Mouse (Mus musculus) neural tube, embryonic 10.5 days (tissue): Measurements from ENCODE around the gene Tubb2b.

Source experiments
- DNase-seq: peaks from one replicate; pipeline ENCODE4 v3.0.0-alpha.2; 2017; ENCODE audit warnings: low spot score; ENCODE audit errors: extremely low spot score

Gene Tubb2b

DNA sequence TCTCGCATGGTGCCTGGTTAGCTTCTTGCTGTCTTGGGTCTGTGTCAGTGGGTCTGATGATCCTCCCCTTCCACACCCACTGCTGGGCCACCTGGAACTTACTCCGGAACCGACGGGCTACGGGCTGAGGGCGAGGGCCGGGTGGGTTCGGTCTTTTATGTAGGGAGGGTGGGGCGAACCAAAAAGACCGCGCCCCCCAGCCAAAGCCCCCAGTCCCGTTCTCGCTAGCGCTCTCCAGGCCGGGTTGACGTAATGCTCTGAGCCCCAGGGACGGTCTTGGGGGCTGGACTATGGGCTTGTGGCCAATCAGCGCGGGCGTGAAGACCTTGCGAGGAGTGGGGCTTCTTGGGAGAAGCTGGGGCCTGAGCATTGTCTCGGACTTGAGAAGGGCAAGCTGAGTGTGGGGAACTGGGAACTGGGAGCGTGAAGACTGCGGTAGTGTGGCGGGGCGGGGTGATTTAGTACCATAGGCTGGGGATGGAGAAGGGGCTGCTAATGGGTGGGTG, at the start of gene Tubb2b:
Gene Tubb2b, minus strand, starts transcription at position 241 of the 506 bp plus-strand sequence.
- peak; percentile 91 for DNase-seq

DNA sequence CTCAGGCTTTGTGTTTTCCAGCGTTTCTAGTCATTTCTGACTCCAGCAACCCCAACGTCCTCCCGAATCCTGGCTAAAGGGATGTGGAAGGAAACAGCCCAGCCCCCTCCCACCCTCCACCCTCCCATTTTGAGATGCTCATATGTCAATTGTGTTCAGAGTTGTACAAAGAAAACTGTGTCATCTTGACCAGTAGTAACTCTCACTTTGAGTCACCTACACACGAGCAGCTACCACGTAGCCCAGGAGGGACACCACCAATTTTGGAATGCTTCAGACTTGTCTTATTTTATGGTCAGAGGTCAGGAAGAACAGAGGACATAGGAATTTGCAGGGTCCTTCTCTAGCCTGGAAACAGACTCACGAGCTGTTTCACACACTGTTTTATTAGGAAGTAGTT, 43.8 kb upstream of the Tubb2b start:
- no peak for DNase-seq

DNA sequence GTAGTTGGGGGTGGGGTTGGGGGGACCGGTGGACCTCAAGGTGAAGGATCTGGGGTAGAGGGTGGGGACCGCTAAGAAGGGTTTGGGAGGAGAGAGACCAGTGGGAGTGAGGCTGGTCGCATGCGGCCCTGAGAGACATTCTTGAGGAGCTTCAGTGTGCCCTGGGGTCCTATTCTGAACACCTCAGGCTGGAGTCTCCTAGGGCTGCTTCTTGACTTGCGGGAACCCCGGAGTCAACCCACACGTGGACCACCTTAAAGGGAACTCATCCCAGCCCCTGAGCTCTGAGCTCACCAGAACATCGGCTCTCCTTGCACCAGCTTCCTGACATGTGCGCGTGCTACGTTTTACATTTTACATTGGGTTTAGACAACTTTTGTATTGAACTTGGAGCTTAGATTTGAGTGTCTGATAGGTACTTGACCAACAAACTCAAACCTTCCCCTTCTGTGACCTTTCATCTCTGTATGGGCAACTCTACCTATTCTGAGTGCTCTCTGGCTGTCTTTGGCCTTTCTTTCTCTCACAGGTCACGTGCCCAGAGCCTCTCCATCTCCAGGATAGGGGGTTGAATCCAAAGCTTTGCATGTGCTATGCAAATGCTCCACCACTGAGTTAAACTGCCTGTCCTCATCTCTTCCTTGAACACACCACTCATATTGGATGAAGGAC, 33.2 kb upstream of the Tubb2b start:
- DNase-seq, result no peak

DNA sequence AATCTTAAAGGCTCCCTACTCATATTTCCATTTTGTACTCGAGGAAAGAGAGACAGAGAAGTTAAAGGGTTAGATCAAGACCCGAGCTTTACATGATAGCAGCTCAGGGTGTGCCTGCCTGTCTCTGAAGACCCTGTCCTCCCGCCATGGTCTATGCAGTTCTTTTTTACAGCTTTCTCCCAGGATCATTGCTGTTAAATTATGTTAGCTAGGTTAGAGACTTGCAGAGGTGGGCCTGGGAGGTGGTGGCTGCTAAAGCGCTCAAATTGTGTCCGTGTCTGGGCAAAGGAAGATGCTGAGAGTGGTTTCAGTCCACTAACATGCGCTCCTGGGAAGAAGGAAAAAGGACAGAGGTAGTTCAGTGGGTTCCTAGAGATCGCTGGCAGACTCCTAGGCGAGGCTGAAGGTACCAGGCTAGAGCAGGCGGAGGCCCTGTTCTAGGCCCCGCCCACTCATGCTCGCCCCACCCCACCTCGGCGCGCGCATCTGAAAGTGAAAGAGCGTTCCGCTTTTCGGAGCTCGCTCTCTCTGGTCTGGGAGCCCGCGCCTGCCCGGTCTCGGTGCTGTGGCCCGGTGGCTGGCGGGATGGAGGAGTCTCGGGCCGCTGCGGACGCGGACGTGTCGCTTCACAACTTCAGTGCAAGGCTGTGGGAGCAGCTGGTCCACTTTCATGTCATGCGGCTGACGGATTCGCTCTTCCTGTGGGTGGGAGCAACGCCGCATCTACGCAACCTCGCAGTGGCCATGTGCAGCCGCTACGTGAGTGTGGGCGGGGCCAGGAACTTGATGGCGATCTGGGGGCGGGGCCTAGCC, 32.4 kb upstream of the Tubb2b start, which contains the start of gene Psmg4:
Gene Psmg4, plus strand, starts transcription at position 474 of the 813 bp plus-strand sequence.
- DNase-seq, result peak; percentile 94

DNA sequence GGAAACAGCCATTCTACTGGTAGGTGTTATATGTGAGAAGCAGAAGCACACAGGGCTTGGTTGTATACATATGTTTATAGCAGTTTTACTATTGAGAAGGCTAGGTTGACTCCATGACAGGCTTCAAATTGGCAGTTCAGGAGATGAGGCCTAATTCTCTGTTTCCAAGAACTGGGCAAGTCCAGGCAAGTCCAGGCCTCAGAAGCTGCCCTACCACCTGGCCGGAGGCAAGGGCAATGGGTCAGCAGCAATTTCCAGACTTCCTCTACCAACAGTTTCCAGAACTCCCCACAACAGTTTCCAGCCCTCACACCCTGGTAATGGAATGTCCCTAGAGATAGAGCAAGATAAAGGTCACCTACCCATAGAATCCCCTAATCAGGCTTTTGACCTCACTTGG, 29.7 kb upstream of the Tubb2b start:
- DNase-seq, result no peak

DNA sequence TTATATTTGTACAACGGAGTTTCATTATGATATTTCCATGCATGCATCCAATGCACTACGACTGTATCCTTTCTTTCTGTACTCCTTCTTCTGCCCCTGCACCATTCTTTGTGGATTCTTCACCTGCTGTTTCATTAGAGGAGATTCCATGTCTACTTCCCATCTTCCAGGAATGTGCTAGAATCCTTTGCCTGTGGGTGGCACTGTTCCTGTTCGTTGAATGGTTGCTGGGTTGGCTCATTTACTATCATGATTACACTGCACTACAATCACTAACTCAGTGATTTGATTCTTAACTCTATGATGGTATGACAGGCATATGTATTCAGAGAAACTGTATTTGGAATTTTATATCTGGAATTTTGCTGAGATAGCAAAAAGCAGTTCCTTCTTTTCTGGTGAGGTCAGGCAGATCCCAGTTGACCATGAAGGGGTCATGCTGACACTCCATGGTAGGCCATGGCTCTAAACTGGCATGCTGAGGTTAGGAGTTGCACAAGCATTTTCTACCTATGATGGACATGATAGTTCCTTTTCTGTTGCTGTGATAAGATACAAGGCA, 27.4 kb upstream of the Tubb2b start:
- DNase-seq, result no peak

DNA sequence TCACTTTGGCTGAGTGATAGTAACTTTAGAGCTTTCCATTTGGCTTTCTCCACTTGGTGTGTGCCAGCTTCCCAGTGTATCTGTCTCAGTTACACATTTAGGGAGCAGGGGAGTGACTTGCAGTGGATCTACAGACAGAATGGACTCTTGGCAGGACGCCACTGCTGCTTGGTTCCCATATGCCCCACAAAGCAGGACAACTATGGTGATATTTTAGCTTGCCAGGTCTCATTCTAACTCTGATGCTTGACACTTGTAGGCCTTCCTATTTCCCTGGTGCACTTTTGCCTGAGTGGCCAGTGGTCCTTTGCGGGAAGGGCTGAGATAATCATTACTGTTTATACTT, 26.5 kb upstream of the Tubb2b start:
- DNase-seq, result no peak

DNA sequence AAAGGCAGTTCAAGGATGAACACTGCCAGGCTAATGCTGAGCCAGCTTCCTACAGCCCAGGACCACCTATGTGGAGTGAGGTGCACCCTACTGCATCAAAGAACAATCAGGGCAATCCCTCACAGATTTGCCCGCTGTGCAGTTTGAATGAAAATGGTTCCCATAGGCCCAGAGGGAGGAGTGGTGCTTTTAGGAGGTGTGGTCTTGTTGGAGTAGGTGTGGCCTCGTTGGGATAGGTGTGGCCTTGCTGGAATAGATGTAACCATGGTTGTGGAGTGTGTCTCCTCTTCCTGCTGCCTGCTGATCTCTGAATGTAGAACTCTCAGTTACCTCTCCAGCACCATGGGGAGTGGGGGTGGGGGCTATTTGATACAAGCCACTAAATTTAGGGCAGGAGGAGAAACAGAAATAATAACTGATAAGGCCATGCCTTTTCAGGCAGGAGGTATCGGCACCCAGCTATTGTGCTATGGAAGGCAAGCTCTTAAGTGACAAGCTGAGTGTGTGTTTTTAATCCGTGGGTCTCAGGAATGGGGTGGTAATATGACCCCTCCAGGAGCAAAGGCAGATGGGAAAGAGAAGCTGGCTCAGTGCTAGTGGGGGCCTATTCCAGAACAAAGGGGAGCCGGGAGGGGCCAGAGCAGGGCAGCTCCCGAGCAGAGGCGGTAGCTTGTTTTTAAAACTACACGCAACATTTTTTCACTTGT, 26.0 kb upstream of the Tubb2b start:
- DNase-seq, result no peak

DNA sequence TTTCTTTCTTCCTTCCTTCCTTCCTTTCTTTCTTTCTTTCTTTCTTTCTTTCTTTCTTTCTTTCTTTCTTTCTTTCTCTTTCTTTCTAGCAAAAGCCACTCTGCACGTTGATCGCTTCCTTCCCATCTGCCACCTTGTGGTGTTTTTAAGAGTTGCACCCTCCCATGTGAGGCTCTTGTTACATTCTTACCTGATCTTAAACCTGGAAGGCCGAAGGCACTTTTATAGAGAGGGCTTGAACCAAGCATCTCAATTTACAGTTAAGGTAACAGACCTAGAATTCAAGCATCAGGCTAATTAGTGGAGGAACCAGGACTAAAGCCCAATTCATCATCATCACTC, 24.6 kb upstream of the Tubb2b start:
- DNase-seq, result peak; percentile 58

DNA sequence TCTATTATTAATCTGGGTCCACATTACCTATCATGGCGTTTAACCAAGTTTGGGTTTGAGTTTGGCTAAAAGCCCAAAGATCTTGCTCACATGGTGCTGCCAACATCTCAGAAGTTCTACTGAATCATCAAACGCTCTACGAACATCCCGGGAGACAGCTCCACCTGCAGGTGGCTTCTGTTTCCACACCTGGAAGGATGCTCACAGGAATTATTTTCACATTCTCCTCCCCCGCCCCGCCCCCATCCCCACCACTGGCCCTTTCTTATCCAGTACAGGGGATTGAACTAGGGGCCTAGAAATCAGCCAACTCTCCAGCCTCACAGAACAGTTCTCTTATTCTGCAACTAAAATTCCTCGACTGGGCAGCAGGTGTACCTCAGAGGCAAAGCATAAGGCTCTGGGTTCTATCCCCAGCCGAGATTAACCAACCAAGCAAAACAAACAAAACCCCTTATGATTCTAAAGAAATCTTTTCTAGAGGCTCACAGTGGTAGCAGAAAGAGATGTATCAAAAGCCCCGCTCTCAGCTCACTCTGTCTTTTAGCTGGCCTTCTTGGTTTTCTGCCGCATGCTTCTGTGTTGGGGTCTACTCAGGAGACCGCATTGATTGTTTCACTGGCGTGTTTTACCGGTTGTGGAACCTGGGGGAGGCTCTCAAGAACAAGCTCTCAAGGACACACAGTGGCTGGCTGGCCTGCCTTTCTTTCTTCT, 24.1 kb upstream of the Tubb2b start:
- DNase-seq, result peak; percentile 59

GRCm38 (mm10) chr13:34153254-34154011, 23.2 kb upstream of the Tubb2b start:
- DNase-seq, result no peak

- no peak for DNase-seq
Observed at GRCm38 (mm10) chr13:34152695-34153094, 22.4 kb upstream of the Tubb2b start.

DNA sequence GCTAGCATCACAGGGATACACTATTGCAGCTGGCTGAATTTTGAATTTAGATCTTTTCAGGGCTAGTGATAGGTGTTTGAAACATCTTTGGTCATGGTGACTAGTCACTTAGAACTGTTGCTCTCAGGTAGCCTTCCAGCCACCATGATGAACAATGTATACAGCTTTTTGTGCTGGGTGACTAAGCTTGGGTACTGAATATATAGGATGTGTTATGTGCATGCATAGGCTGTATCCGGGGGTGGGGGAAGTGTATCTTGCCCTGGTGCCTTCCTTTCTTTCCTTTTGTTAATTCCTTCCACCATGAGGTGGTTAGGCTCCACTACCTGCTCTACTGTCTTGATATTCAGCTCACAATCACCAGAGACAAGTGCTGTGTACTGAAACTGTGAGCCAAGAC, 21.2 kb upstream of the Tubb2b start:
- DNase-seq, result no peak

DNA sequence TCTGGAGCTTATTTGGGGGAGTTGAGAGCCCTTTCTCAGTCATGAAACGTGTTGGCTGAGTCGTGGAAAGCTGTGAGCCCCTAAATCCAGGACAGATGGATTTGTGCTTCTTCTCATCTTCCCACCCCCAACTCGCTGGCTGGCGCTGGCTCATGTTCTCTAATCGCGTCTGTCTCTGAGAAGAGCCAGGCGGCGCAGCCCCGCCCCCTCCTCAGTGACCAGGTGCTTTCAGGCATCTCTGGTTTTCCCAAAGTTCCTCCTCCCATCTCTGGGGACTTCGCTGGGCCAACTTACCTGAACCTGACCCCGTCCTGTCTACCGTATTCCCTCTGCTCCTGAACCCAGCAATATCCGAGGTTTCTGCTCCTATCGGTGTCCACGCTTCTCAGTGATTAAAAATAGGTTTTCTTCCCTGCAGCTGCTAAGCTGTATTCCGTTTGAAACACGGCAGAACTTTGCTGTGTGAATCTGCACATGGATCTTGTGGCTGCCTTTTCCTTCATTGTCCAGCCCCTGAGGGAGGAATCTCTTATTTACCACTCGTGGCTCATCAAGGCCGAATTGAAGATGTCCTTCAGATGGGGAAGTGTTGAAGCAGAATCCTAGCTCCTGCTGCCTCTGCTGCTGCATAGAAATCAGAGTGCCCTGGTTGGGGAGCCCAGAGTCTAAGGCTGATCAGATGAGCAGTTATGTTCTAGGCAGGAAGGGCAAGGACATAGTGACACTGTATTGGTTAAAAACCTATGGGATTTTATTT, 20.2 kb upstream of the Tubb2b start:
- DNase-seq, result peak; percentile 52

GRCm38 (mm10) chr13:34149463-34150176, 19.4 kb upstream of the Tubb2b start:
- no peak for DNase-seq

DNA sequence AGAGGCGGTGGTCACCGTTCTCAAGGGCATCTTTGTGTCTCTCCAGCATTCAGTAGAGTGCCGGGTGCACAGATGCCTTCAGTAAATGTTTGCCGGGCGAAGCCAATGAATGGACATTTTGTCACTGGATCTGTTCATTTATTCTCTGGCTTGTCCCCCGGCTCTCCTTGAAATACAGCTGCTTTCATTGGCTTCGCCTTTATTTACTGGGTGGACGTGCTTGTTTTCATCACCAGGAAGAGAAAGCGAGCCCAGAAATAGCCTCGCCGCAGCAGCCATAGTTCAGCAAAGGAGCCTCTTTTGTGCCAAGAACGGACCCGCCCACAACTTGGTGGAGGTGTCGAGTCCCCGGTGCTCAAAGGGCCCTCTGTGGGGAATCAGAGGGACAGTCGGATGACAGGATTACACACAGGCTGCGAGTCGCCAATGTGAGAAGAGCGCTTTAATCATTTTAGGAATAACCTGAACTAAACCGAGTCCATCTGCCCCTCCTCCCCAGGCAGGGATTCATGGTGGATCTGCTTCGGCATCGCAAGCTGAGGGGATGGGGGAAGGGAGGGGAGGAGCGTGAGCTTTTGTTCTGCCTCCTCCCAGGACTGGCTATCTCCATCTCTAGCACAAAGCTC, 18.6 kb upstream of the Tubb2b start:
- peak; percentile 88 for DNase-seq

- DNase-seq, result peak; percentile 14
Observed at GRCm38 (mm10) chr13:34148181-34148580, 17.9 kb upstream of the Tubb2b start.

DNA sequence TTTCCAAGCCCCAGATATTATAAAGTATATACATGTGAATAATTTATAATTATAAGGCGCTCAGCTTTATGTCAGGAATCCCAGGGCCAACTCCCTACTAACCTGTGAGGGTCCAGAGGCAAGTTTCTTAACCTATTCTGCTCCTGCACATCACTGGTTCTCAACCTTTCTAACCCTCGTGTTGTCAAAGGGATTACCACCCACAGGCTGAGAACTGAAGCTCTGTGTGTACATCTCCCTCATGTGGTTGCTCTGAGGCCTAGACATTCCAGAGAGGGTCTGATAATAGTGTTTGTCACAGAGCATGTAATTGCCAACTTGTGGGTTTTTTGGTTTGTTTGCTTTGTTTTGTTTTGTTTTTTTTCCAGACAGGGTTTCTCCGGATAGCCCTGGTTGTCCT, 16.6 kb upstream of the Tubb2b start:
- no peak for DNase-seq

DNA sequence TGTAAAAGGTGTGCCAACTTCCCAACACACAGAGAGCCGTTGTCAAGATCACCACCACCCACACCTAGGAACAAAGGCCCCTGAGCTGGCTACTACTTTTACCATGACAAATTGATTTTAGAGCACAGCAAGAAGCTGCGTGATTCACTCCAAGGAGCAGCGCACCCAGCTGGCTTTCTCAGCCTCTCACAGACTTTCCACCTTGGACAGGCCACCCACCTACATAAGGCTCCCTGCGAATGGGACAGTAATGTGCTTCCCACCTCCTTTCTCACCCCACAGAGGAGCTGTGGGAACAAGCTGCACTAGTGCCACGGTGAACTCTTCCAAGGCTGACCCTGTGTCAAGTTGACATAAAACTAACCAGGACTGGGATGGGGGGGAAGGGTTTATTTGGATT, 13.1 kb upstream of the Tubb2b start:
- no peak for DNase-seq
